Mouse (Mus musculus): ENCODE measurements around the gene Il6ra.

The Il6ra gene

GRCm38 (mm10) chr3:89912543-89913391 is at the start of gene Il6ra:
Gene Il6ra (minus strand): TSS chr3:89913196.
- DNase-seq (ENCODE audit: low read depth, low spot score) = peak; percentile 8

GRCm38 (mm10) chr3:89962059-89962750 is 49.2 kb upstream of the Il6ra start:
- no peak for DNase-seq (ENCODE audit: low read depth, low spot score)

GRCm38 (mm10) chr3:89961436-89961835 is 48.4 kb upstream of the Il6ra start:
- no peak for DNase-seq (ENCODE audit: low read depth, low spot score)

GRCm38 (mm10) chr3:89960469-89960868 is 47.5 kb upstream of the Il6ra start:
- peak; percentile 82 for DNase-seq (ENCODE audit: low read depth, low spot score)

GRCm38 (mm10) chr3:89959435-89959834 is 46.4 kb upstream of the Il6ra start:
- DNase-seq (ENCODE audit: low read depth, low spot score) = no peak

- no peak for DNase-seq (ENCODE audit: low read depth, low spot score)
These were observed 44.9 kb upstream of the Il6ra start for GRCm38 (mm10) chr3:89957880-89958279.

- DNase-seq (ENCODE audit: low read depth, low spot score) = no peak
These were observed 43.4 kb upstream of the Il6ra start for GRCm38 (mm10) chr3:89956177-89956971.

GRCm38 (mm10) chr3:89953420-89953819 is 40.4 kb upstream of the Il6ra start:
- DNase-seq (ENCODE audit: low read depth, low spot score) = no peak

GRCm38 (mm10) chr3:89948655-89949054 is 35.7 kb upstream of the Il6ra start:
- no peak for DNase-seq (ENCODE audit: low read depth, low spot score)

- no peak for DNase-seq (ENCODE audit: low read depth, low spot score)
These were observed 35.0 kb upstream of the Il6ra start for GRCm38 (mm10) chr3:89948021-89948420.

GRCm38 (mm10) chr3:89945026-89945425 is 32.0 kb upstream of the Il6ra start:
- no peak for DNase-seq (ENCODE audit: low read depth, low spot score)

- no peak for DNase-seq (ENCODE audit: low read depth, low spot score)
These were observed 29.9 kb upstream of the Il6ra start for GRCm38 (mm10) chr3:89942894-89943293.

- no peak for DNase-seq (ENCODE audit: low read depth, low spot score)
These were observed 23.5 kb upstream of the Il6ra start for GRCm38 (mm10) chr3:89936495-89936894.

GRCm38 (mm10) chr3:89932925-89933324 is 19.9 kb upstream of the Il6ra start:
- DNase-seq (ENCODE audit: low read depth, low spot score) = no peak

- DNase-seq (ENCODE audit: low read depth, low spot score) = no peak
These were observed 16.0 kb upstream of the Il6ra start for GRCm38 (mm10) chr3:89928956-89929355.

- DNase-seq (ENCODE audit: low read depth, low spot score) = no peak
These were observed 13.4 kb upstream of the Il6ra start for GRCm38 (mm10) chr3:89926440-89926839.

- no peak for DNase-seq (ENCODE audit: low read depth, low spot score)
These were observed 7.7 kb upstream of the Il6ra start for GRCm38 (mm10) chr3:89920711-89921110.

GRCm38 (mm10) chr3:89917408-89917807 is 4.4 kb upstream of the Il6ra start:
- no peak for DNase-seq (ENCODE audit: low read depth, low spot score)

- no peak for DNase-seq (ENCODE audit: low read depth, low spot score)
These were observed 3.6 kb upstream of the Il6ra start for GRCm38 (mm10) chr3:89916622-89917021.

GRCm38 (mm10) chr3:89914700-89915099 is 1.7 kb upstream of the Il6ra start:
- no peak for DNase-seq (ENCODE audit: low read depth, low spot score)

- DNase-seq (ENCODE audit: low read depth, low spot score) = no peak
These were observed 871 bp downstream of the Il6ra start for GRCm38 (mm10) chr3:89912108-89912542.

- DNase-seq (ENCODE audit: low read depth, low spot score) = no peak
These were observed 1.8 kb downstream of the Il6ra start for GRCm38 (mm10) chr3:89911207-89911606.
